Mouse (Mus musculus): ENCODE data around the gene Krt82. TPM values are rescaled to one million over a fixed set of nuclear protein-coding genes. Genes with fewer than 3 reads are reported as not detected.
A peak's percentile ranks its signal among the peaks of the same experiment; 100 is the strongest.
"Not testable (repeated sequence)": the region's sequence is repeated elsewhere in the genome, so short reads cannot be mapped to it uniquely, and the experiment has no call there.

Gene Krt82
- polyA plus RNA-seq, 1 experiment from 2014 or later = not detected

- peak; percentile 84 for ATAC-seq (ENCODE audit: insufficient number of reproducible peaks, insufficient read depth, low FRiP score, low TSS enrichment, low read depth)
- H3K4me3 ChIP-seq (replicated peaks) = no peak overlapping the region
- peaks cover 43% of the 10 kb centered on the region for H3K27me3 ChIP-seq
- H3K4me2 ChIP-seq = peak overlapping the region; percentile 35
- H3K27ac ChIP-seq = no peak overlapping the region
- peaks cover 6% of the 10 kb centered on the region for H3K4me1 ChIP-seq (replicated peaks)
- no peaks in the 10 kb centered on the region for H3K9me3 ChIP-seq
- no peaks in the 10 kb centered on the region for H3K36me3 ChIP-seq
- no peak overlapping the region for H3K9ac ChIP-seq (replicated peaks)
- 0% methylated on average over 11 of the region's 11 CpGs for WGBS
Measured at GRCm38 (mm10) chr15:101553169-101553568, 2.7 kb upstream of the Krt82 start.

GRCm38 (mm10) chr15:101552188-101552587 lies 1.7 kb upstream of the Krt82 start:
- Histone ChIP-seq H3K4me3 (replicated peaks) (no peak overlapping the region), H3K27me3 (peaks cover 48% of the 10 kb centered on the region), H3K9me3 (no peaks in the 10 kb centered on the region), H3K27ac (no peak overlapping the region), H3K9ac (replicated peaks) (no peak overlapping the region), H3K4me2 (no peak overlapping the region), H3K36me3 (no peaks in the 10 kb centered on the region), H3K4me1 (replicated peaks) (no peaks in the 10 kb centered on the region; the same call in 1 of the 2 replicates)
- 71% methylated on average over 8 of the region's 8 CpGs for WGBS
- ATAC-seq (ENCODE audit: insufficient number of reproducible peaks, insufficient read depth, low FRiP score, low TSS enrichment, low read depth) = no peak

- Histone ChIP-seq H3K4me2 (no peak overlapping the region), H3K9ac (replicated peaks) (no peak overlapping the region), H3K36me3 (no peaks in the 10 kb centered on the region), H3K27ac (no peak overlapping the region), H3K4me3 (replicated peaks) (no peak overlapping the region), H3K4me1 (replicated peaks) (peaks cover 11% of the 10 kb centered on the region), H3K27me3 (peaks cover 8% of the 10 kb centered on the region; the same call in 1 of the 2 replicates), H3K9me3 (no peaks in the 10 kb centered on the region)
- 43% methylated on average over 3 of the region's 3 CpGs for WGBS
- no peak for ATAC-seq (ENCODE audit: insufficient number of reproducible peaks, insufficient read depth, low FRiP score, low TSS enrichment, low read depth)
Measured at GRCm38 (mm10) chr15:101544478-101544877, 6.0 kb downstream of the Krt82 start.

GRCm38 (mm10) chr15:101542543-101542942 lies 7.9 kb downstream of the Krt82 start:
- Histone ChIP-seq H3K27me3 (no peaks in the 10 kb centered on the region), H3K9me3 (no peaks in the 10 kb centered on the region), H3K4me3 (replicated peaks) (no peak overlapping the region), H3K36me3 (no peaks in the 10 kb centered on the region), H3K4me1 (replicated peaks) (peaks cover 11% of the 10 kb centered on the region), H3K27ac (no peak overlapping the region), H3K9ac (replicated peaks) (no peak overlapping the region), H3K4me2 (no peak overlapping the region)
- no peak for ATAC-seq (ENCODE audit: insufficient number of reproducible peaks, insufficient read depth, low FRiP score, low TSS enrichment, low read depth)
- WGBS = 57% methylated on average over 9 of the region's 9 CpGs

- 48% methylated on average over 4 of the region's 4 CpGs for WGBS
- Histone ChIP-seq H3K27me3 (peaks cover 27% of the 10 kb centered on the region), H3K9me3 (no peaks in the 10 kb centered on the region), H3K36me3 (no peaks in the 10 kb centered on the region), H3K4me1 (replicated peaks) (peaks cover 11% of the 10 kb centered on the region), H3K27ac (no peak overlapping the region), H3K9ac (replicated peaks) (no peak overlapping the region), H3K4me2 (no peak overlapping the region), H3K4me3 (replicated peaks) (no peak overlapping the region)
- no peak for ATAC-seq (ENCODE audit: insufficient number of reproducible peaks, insufficient read depth, low FRiP score, low TSS enrichment, low read depth)
Measured at GRCm38 (mm10) chr15:101538580-101538900, 11.9 kb downstream of the Krt82 start.

- Histone ChIP-seq H3K4me1 (replicated peaks) (peaks cover 11% of the 10 kb centered on the region), H3K27ac (no peak overlapping the region), H3K4me3 (replicated peaks) (no peak overlapping the region), H3K36me3 (no peaks in the 10 kb centered on the region), H3K9me3 (no peaks in the 10 kb centered on the region), H3K27me3 (peaks cover 27% of the 10 kb centered on the region), H3K4me2 (no peak overlapping the region), H3K9ac (replicated peaks) (no peak overlapping the region)
- WGBS = 35% methylated on average over 7 of the region's 7 CpGs
- ATAC-seq (ENCODE audit: insufficient number of reproducible peaks, insufficient read depth, low FRiP score, low TSS enrichment, low read depth) = peak; percentile 49; the same call in 1 of the 2 replicates
Measured at GRCm38 (mm10) chr15:101537864-101538579, 12.4 kb downstream of the Krt82 start.

- no peak for ATAC-seq (ENCODE audit: insufficient number of reproducible peaks, insufficient read depth, low FRiP score, low TSS enrichment, low read depth)
- 57% methylated on average over 9 of the region's 9 CpGs for WGBS
- H3K27ac ChIP-seq = no peak overlapping the region
- H3K9ac ChIP-seq (replicated peaks) = no peak overlapping the region
- H3K4me2 ChIP-seq = no peak overlapping the region
- H3K9me3 ChIP-seq = no peaks in the 10 kb centered on the region
- peaks cover 32% of the 10 kb centered on the region for H3K27me3 ChIP-seq
- H3K4me1 ChIP-seq (replicated peaks) = no peaks in the 10 kb centered on the region
- H3K36me3 ChIP-seq = no peaks in the 10 kb centered on the region
- H3K4me3 ChIP-seq (replicated peaks) = no peak overlapping the region
Measured at GRCm38 (mm10) chr15:101536054-101536850, 14.2 kb downstream of the Krt82 start.

GRCm38 (mm10) chr15:101532720-101533119 lies 17.7 kb downstream of the Krt82 start, which contains the start of gene Krt84:
TSS of gene Krt84 (minus strand) at chr15:101532820.
- Histone ChIP-seq H3K27me3 (peaks cover 47% of the 10 kb centered on the region), H3K9me3 (no peaks in the 10 kb centered on the region), H3K4me3 (replicated peaks) (no peak within 1 kb of the TSS), H3K36me3 (no peaks in the 10 kb centered on the region), H3K9ac (replicated peaks) (no peak within 1 kb of the TSS), H3K27ac (no peak within 1 kb of the TSS), H3K4me1 (replicated peaks) (no peaks in the 10 kb centered on the region), H3K4me2 (no peak within 1 kb of the TSS)
- ATAC-seq (ENCODE audit: insufficient number of reproducible peaks, insufficient read depth, low FRiP score, low TSS enrichment, low read depth) = no peak
- WGBS = 72% methylated on average over 7 of the region's 7 CpGs

- Histone ChIP-seq H3K27me3 (peaks cover 13% of the 10 kb centered on the region), H3K9ac (replicated peaks) (no peak overlapping the region), H3K4me2 (no peak overlapping the region), H3K9me3 (no peaks in the 10 kb centered on the region), H3K4me1 (replicated peaks) (no peaks in the 10 kb centered on the region), H3K4me3 (replicated peaks) (no peak overlapping the region), H3K27ac (no peak overlapping the region), H3K36me3 (no peaks in the 10 kb centered on the region)
- ATAC-seq (ENCODE audit: insufficient number of reproducible peaks, insufficient read depth, low FRiP score, low TSS enrichment, low read depth) = no peak
- 74% methylated on average over 4 of the region's 4 CpGs for WGBS
Measured at GRCm38 (mm10) chr15:101522556-101523232, 27.8 kb downstream of the Krt82 start.

- H3K27me3 ChIP-seq = peaks cover 13% of the 10 kb centered on the region
- no peak overlapping the region for H3K4me3 ChIP-seq (replicated peaks)
- no peaks in the 10 kb centered on the region for H3K36me3 ChIP-seq
- H3K9ac ChIP-seq (replicated peaks) = no peak overlapping the region
- H3K27ac ChIP-seq = no peak overlapping the region
- H3K4me1 ChIP-seq (replicated peaks) = no peaks in the 10 kb centered on the region
- ATAC-seq (ENCODE audit: insufficient number of reproducible peaks, insufficient read depth, low FRiP score, low TSS enrichment, low read depth) = no peak
- WGBS = 15% methylated on average over 2 of the region's 2 CpGs
- H3K9me3 ChIP-seq = no peaks in the 10 kb centered on the region
- no peak overlapping the region for H3K4me2 ChIP-seq
Measured at GRCm38 (mm10) chr15:101519792-101520191, 30.7 kb downstream of the Krt82 start.

- H3K4me2 ChIP-seq; H3K4me1 ChIP-seq (replicated peaks); H3K9ac ChIP-seq (replicated peaks); H3K9me3 ChIP-seq; H3K4me3 ChIP-seq (replicated peaks); H3K36me3 ChIP-seq; H3K27ac ChIP-seq; ATAC-seq (ENCODE audit: insufficient number of reproducible peaks, insufficient read depth, low FRiP score, low TSS enrichment, low read depth): not testable (repeated sequence)
- peaks cover 13% of the 10 kb centered on the region for H3K27me3 ChIP-seq
- WGBS = 83% methylated on average over 2 of the region's 2 CpGs
Measured at GRCm38 (mm10) chr15:101517161-101517560, 33.3 kb downstream of the Krt82 start, which contains the start of gene Gm49425. TSS of gene Gm49425 (minus strand) at chr15:101517261.

Data from limb, embryonic 12.5 days (tissue).